Mouse (Mus musculus) kidney, embryonic 15.5 days (tissue): ENCODE results near the gene Prkab2. TPM values are rescaled to one million over a fixed set of nuclear protein-coding genes. Genes with fewer than 3 reads are reported as not detected.
A peak's percentile ranks its signal among the peaks of the same experiment; 100 is the strongest.

Experiments
- ATAC-seq: fragments of 200-750 bp; cut with Nextera tagmentation; replicated peaks from 2 replicates; pipeline ENCODE4 v1.8.0; 2017; ENCODE audit warnings: moderate TSS enrichment; ENCODE audit not compliant: low FRiP score
- H3K27ac ChIP-seq: fragments of 300-500 bp; sonication (generic); 2 replicates; pipeline ENCODE4 v1.5.1; 2015; ENCODE audit warnings: mild to moderate bottlenecking, inconsistent platforms
- H3K27me3 ChIP-seq: fragments of 300-500 bp; sonication (generic); 2 replicates; pipeline ENCODE4 v1.6.1; 2015; ENCODE audit warnings: inconsistent platforms
- H3K36me3 ChIP-seq: fragments of 300-500 bp; sonication (generic); 2 replicates; pipeline ENCODE4 v1.6.1; 2015; ENCODE audit warnings: inconsistent platforms
- H3K4me1 ChIP-seq: fragments of 300-500 bp; sonication (generic); 2 replicates; pipeline ENCODE4 v1.6.1; 2015; ENCODE audit warnings: inconsistent platforms
- H3K4me2 ChIP-seq: fragments of 300-500 bp; sonication (generic); 2 replicates; pipeline ENCODE4 v1.6.1; 2015; ENCODE audit warnings: moderate library complexity, mild to moderate bottlenecking, inconsistent platforms
- H3K4me3 ChIP-seq: fragments of 300-500 bp; sonication (generic); replicated peaks from 2 replicates; pipeline ENCODE4 v1.5.1; 2015; ENCODE audit warnings: mild to moderate bottlenecking, inconsistent platforms
- H3K9ac ChIP-seq: fragments of 300-500 bp; sonication (generic); 2 replicates; pipeline ENCODE4 v1.6.1; 2015; ENCODE audit warnings: mild to moderate bottlenecking, inconsistent platforms
- H3K9me3 ChIP-seq: fragments of 300-500 bp; sonication (generic); replicated peaks from 2 replicates; pipeline ENCODE4 v1.6.1; 2016; ENCODE audit warnings: inconsistent platforms
- WGBS: fragments of 180-500 bp; shearing (Covaris S2); methylation state at CpG from one replicate; pipeline ENCODE4 v1.1.7; 2015; ENCODE audit warnings: mixed read lengths; 5-methylcytosine and 5-hydroxymethylcytosine counted together
- polyA plus RNA-seq: library from polyadenylated mRNA; unstranded; fragments of >200 nt; fragmentation: Nextera tagmentation; extraction: Ambion mirVana; gene quantifications from 2 replicates; pipeline ENCODE4 v1.2.1, GENCODE M21; 2015

The Prkab2 gene
- polyA plus RNA-seq, 1 experiment from 2014 or later, result 6.5 TPM

GRCm38 (mm10) chr3:97653781-97654180, 4.2 kb upstream of the Prkab2 start:
- H3K4me1 ChIP-seq, result peaks cover 9% of the 10 kb centered on the region
- ATAC-seq, result no peak
- H3K9ac ChIP-seq, result no peak overlapping the region
- H3K4me2 ChIP-seq, result no peak overlapping the region
- 92% methylated on average over 5 of the region's 5 CpGs for WGBS
- no peak overlapping the region for H3K4me3 ChIP-seq
- no peaks in the 10 kb centered on the region for H3K9me3 ChIP-seq
- no peaks in the 10 kb centered on the region for H3K27me3 ChIP-seq
- H3K27ac ChIP-seq, result no peak overlapping the region
- H3K36me3 ChIP-seq, result no peaks in the 10 kb centered on the region

- no peaks in the 10 kb centered on the region for H3K9me3 ChIP-seq
- no peaks in the 10 kb centered on the region for H3K27me3 ChIP-seq
- no peak overlapping the region for H3K4me2 ChIP-seq
- 83% methylated on average over 8 of the region's 8 CpGs for WGBS
- H3K27ac ChIP-seq, result no peak overlapping the region
- no peak overlapping the region for H3K4me3 ChIP-seq
- peaks cover 17% of the 10 kb centered on the region for H3K4me1 ChIP-seq
- H3K36me3 ChIP-seq, result no peaks in the 10 kb centered on the region
- ATAC-seq, result no peak
- H3K9ac ChIP-seq, result no peak overlapping the region
These were observed 3.1 kb upstream of the Prkab2 start for GRCm38 (mm10) chr3:97654901-97655300.

GRCm38 (mm10) chr3:97658426-97659193, 617 bp downstream of the Prkab2 start:
- Histone ChIP-seq H3K36me3 (peaks cover 11% of the 10 kb centered on the region; the same call in 1 of the 2 replicates), H3K4me2 (peak overlapping the region; percentile 84), H3K4me3 (peak overlapping the region; percentile 95), H3K9me3 (no peaks in the 10 kb centered on the region), H3K9ac (peak overlapping the region; percentile 66), H3K27ac (peak overlapping the region; percentile 48; the same call in 1 of the 2 replicates), H3K27me3 (no peaks in the 10 kb centered on the region), H3K4me1 (peaks cover 18% of the 10 kb centered on the region)
- ATAC-seq, result peak; percentile 82
- WGBS, result under 1% methylated on average over 49 of the region's 50 CpGs

DNA sequence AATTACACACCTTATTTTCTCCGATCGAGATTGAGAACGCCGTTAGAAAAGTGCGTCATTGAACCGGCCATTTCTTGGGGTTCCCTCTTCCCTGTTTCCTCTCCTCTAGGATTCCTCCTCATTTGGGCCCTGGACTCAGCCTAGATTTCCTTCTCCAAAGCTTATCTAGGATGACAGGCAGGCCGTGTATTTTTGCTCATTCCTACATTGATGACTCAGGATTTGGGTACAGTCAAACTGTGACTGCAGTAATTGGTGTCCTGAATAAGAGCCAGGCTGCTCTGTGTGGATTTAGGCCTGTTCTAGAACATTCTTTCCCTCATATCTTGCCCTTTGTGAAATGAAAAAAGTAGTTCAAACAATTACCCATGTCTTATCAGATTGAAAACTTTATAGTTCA, 1.8 kb downstream of the Prkab2 start:
- no peak overlapping the region for H3K27ac ChIP-seq
- no peaks in the 10 kb centered on the region for H3K27me3 ChIP-seq
- peaks cover 18% of the 10 kb centered on the region for H3K4me1 ChIP-seq
- whole genome bisulfite sequencing, result 87% methylated on average over 7 of the region's 7 CpGs
- H3K36me3 ChIP-seq, result peaks cover 22% of the 10 kb centered on the region
- no peak overlapping the region for H3K9ac ChIP-seq
- H3K4me3 ChIP-seq, result no peak overlapping the region
- H3K9me3 ChIP-seq, result no peaks in the 10 kb centered on the region
- H3K4me2 ChIP-seq, result peak overlapping the region; percentile 84; the same call in 1 of the 2 replicates
- no peak for ATAC-seq

DNA sequence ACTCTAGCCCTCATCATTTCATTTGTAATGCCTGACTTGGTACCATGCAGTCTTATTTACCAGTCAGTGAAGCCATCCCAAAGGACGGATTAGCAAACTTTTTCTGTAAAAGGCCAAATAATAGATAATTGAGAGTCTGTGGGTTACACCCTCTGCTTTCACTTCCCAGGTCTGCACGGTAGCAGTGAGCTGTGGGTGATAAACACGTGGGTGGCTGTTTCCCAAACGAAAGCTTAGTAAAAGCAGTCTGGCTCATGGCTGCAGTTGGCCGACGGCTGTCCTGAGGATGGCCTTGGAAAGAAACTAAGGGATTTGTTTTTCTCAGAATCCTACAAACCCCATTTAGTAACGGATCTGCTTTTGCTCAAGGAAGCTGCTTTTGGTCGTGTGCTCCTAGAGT, 3.2 kb downstream of the Prkab2 start:
- Histone ChIP-seq H3K4me2 (no peak overlapping the region), H3K9ac (no peak overlapping the region), H3K27me3 (no peaks in the 10 kb centered on the region), H3K36me3 (peaks cover 34% of the 10 kb centered on the region), H3K4me3 (no peak overlapping the region), H3K9me3 (no peaks in the 10 kb centered on the region), H3K4me1 (peaks cover 18% of the 10 kb centered on the region), H3K27ac (no peak overlapping the region)
- no peak for ATAC-seq
- 68% methylated on average over 8 of the region's 8 CpGs for WGBS

DNA sequence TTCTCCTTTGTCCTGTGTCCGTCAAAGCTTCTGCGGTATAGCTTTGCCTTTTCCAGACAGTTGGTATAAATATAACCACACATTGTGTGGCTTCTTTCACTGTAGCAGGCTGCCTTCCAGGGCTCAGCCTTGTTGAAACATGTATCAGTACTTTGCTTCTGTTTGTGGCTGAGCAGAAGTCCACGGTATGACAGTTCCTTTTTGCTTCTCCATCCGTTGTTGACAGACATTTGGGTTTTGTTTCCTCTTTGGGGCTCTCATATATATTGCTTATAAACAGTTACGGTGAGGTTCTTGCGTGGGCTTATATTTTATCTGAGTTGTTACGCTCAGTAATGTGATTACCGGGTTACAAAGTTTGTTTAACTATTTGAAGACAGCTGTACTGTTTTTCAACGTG, 7.5 kb downstream of the Prkab2 start:
- Histone ChIP-seq H3K27me3 (no peaks in the 10 kb centered on the region), H3K4me2 (no peak overlapping the region), H3K4me3 (no peak overlapping the region), H3K9ac (no peak overlapping the region), H3K36me3 (peaks cover 73% of the 10 kb centered on the region), H3K27ac (no peak overlapping the region), H3K9me3 (no peaks in the 10 kb centered on the region), H3K4me1 (no peaks in the 10 kb centered on the region)
- no peak for ATAC-seq
- WGBS, result 84% methylated on average over 9 of the region's 9 CpGs

DNA sequence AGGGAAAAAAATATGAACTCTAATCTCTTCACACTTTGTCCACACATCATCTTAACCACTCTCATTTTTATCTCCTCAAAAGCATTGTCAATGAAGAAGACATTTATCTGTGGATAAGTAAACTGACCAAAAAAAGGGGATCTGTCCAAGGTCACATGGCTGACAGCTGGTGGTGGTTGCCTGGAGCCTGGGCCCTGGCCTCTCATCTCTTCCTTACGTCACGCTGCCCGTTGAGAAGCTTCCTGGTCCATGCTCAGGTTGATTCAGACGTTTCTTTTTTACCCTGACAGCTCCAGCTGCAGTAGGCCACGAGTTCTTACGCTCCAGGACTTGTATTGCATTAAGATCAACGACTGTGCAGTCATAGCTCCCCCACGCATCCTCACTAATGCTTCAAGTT, 8.2 kb downstream of the Prkab2 start:
- 65% methylated on average over 8 of the region's 8 CpGs for WGBS
- no peak overlapping the region for H3K4me3 ChIP-seq
- no peak overlapping the region for H3K9ac ChIP-seq
- H3K4me2 ChIP-seq, result no peak overlapping the region
- no peaks in the 10 kb centered on the region for H3K27me3 ChIP-seq
- H3K36me3 ChIP-seq, result peaks cover 79% of the 10 kb centered on the region
- H3K4me1 ChIP-seq, result no peaks in the 10 kb centered on the region
- no peak overlapping the region for H3K27ac ChIP-seq
- ATAC-seq, result no peak
- no peaks in the 10 kb centered on the region for H3K9me3 ChIP-seq

DNA sequence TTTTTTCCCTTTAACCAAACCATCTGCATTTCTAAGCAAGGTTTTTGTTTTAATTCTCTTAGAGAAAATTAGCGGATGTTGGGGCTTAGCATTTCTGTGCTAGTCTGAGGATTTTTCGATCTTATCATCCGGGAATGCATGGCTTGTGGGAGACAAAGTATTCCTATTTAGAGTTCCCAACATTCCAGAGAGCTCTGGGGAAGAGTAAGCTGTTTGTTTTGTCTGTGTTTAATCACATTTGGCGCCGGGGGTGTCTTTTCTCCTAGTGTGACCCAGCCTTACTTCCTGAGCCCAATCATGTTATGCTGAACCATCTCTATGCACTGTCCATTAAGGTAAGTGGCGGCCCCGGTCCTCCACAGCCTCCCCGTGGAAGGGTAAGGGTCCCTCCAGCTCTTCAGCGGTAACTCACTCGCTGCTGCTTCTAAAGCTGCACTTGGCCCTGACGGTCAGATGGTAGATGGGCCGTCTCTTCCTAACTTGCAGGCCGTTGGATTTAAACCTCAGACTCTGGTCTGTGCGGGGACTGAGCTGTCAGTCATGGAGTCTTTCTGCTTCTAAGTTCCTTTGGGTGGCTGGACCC, 9.2 kb downstream of the Prkab2 start:
- Histone ChIP-seq H3K4me2 (no peak overlapping the region), H3K9ac (no peak overlapping the region), H3K4me3 (no peak overlapping the region), H3K4me1 (no peaks in the 10 kb centered on the region), H3K27me3 (no peaks in the 10 kb centered on the region), H3K9me3 (no peaks in the 10 kb centered on the region), H3K27ac (no peak overlapping the region), H3K36me3 (peaks cover 80% of the 10 kb centered on the region)
- 80% methylated on average over 14 of the region's 14 CpGs for WGBS
- ATAC-seq, result no peak

DNA sequence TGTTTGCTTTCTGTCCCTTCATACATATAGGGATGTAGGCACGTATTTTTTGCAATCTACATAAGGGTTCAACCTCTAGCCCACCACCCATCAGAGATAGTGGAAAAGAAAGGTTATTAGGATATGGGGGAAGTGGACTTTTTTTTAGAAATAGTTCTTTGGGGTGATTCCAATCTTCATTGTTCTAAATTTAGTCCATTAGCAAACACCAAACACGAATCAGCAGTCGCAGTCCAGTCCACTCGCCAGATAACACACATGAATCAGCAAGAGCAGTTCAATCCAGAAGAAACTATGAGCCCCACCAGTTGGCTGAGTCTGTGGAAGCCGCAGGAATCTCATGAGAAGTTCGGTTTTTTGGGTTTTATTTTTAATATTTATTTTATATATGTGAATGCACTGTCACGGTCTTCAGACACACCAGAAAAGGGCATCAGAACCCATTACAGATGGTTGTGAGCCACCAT, 16.7 kb downstream of the Prkab2 start, which contains the start of gene Gm17651:
Gene Gm17651 (minus strand): TSS at position 51 of the 467 bp plus-strand sequence.
- ATAC-seq, result no peak
- Histone ChIP-seq H3K4me2 (no peak within 1 kb of the TSS), H3K9ac (no peak within 1 kb of the TSS), H3K27me3 (no peaks in the 10 kb centered on the region; the same call in 1 of the 2 replicates), H3K4me1 (no peaks in the 10 kb centered on the region), H3K36me3 (peaks cover 16% of the 10 kb centered on the region), H3K27ac (no peak within 1 kb of the TSS), H3K9me3 (no peaks in the 10 kb centered on the region), H3K4me3 (no peak within 1 kb of the TSS)
- 89% methylated on average over 7 of the region's 7 CpGs for WGBS

- Histone ChIP-seq H3K4me1 (peaks cover 6% of the 10 kb centered on the region), H3K9ac (no peak overlapping the region), H3K27me3 (no peaks in the 10 kb centered on the region; the same call in 1 of the 2 replicates), H3K4me2 (no peak overlapping the region), H3K4me3 (no peak overlapping the region), H3K27ac (no peak overlapping the region), H3K36me3 (peaks cover 3% of the 10 kb centered on the region), H3K9me3 (no peaks in the 10 kb centered on the region)
- ATAC-seq, result no peak
- WGBS, result 95% methylated on average over 3 of the region's 3 CpGs
These were observed 18.1 kb downstream of the Prkab2 start for GRCm38 (mm10) chr3:97676126-97676525.

DNA sequence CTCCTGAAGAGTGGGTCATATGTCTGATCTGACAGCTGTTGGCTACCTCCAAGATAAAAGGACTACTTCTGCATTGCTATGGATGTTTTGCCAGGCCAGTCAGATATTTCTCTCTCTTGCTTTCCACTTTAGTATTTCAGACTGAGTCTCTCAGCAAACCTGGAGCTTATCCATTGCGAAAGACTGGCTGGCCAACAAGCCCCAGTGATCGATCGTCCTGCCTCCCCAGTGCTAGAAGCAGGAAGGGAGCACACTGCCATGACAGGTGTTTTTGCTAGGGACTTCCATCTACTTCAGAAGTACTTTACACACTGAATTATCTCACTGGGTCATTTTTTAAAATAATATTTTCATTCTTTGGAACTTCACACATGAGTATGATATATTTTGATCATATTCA, 20.4 kb downstream of the Prkab2 start:
- 94% methylated on average over 3 of the region's 3 CpGs for WGBS
- no peak for ATAC-seq
- Histone ChIP-seq H3K36me3 (no peaks in the 10 kb centered on the region), H3K4me3 (no peak overlapping the region), H3K27ac (no peak overlapping the region), H3K27me3 (peaks cover 12% of the 10 kb centered on the region), H3K9ac (no peak overlapping the region), H3K9me3 (no peaks in the 10 kb centered on the region), H3K4me1 (peaks cover 22% of the 10 kb centered on the region), H3K4me2 (no peak overlapping the region)

GRCm38 (mm10) chr3:97680631-97681320, 22.8 kb downstream of the Prkab2 start:
- WGBS, result 1% methylated on average over 28 of the region's 28 CpGs
- Histone ChIP-seq H3K27me3 (peaks cover 12% of the 10 kb centered on the region), H3K4me1 (peaks cover 33% of the 10 kb centered on the region), H3K9ac (peak overlapping the region; percentile 44), H3K9me3 (no peaks in the 10 kb centered on the region), H3K36me3 (no peaks in the 10 kb centered on the region), H3K27ac (no peak overlapping the region), H3K4me3 (peak overlapping the region; percentile 47), H3K4me2 (peak overlapping the region; percentile 89)
- ATAC-seq, result peak; percentile 87
